ENCODE assay signal across 26 mouse cellular contexts in the genomic region with DNA sequence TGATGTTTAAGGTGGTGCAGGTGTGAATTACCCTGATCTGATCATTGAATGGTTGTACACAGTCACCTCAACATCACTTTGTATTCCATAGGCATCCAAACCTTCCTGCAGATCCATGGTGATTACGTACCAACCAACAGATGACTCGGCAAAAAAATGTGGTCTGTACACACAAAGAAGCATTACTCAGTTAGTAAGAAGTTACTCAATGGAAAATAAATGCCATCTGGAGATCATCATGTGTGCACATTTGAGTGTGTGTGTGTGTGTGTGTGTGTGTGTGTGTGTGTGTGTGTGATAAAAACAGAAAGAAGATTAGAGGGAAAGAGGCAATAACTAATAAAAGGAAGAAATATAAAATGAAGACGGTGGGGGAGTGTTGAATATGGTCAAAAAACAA.
"Had no signal": no experiment of that assay in that cellular context is flagged by ENCODE, and none has a peak within 500 bp of the region (broad histone marks: within the 10 kb centered on the region; RNA-seq: fewer than 3 reads in every experiment).

No protein-coding gene starts in this region.

- H3K27ac ChIP-seq: embryonic facial prominence, embryonic 10.5 days; embryonic facial prominence, embryonic 12.5 days; embryonic facial prominence, embryonic 13.5 days; embryonic facial prominence, embryonic 15.5 days; forebrain, embryonic 10.5 days; forebrain, embryonic 12.5 days; forebrain, embryonic 13.5 days; forebrain, embryonic 15.5 days; gastrocnemius, adult 2 months; heart, adult 2 months; heart, embryonic 10.5 days had no signal

- H3K9me3 ChIP-seq: embryonic facial prominence, embryonic 10.5 days; embryonic facial prominence, embryonic 12.5 days; embryonic facial prominence, embryonic 13.5 days; embryonic facial prominence, embryonic 15.5 days; forebrain, embryonic 10.5 days; forebrain, embryonic 12.5 days; forebrain, embryonic 13.5 days; forebrain, embryonic 15.5 days; heart, embryonic 10.5 days had no signal

- H3K36me3 ChIP-seq: embryonic facial prominence, embryonic 10.5 days; embryonic facial prominence, embryonic 12.5 days; embryonic facial prominence, embryonic 13.5 days; embryonic facial prominence, embryonic 15.5 days; forebrain, embryonic 10.5 days; forebrain, embryonic 12.5 days; forebrain, embryonic 15.5 days; heart, embryonic 10.5 days had no signal

- H3K27me3 ChIP-seq: embryonic facial prominence, embryonic 12.5 days; embryonic facial prominence, embryonic 13.5 days; embryonic facial prominence, embryonic 15.5 days; forebrain, embryonic 12.5 days; forebrain, embryonic 13.5 days; forebrain, embryonic 15.5 days had no signal

- H3K9ac ChIP-seq: embryonic facial prominence, embryonic 12.5 days; embryonic facial prominence, embryonic 13.5 days; embryonic facial prominence, embryonic 15.5 days; forebrain, embryonic 12.5 days; forebrain, embryonic 13.5 days; forebrain, embryonic 15.5 days; forebrain, postnatal 0 days had no signal

- DNase-seq: cerebellum, adult 9-10 months; cerebellum, adult 9-11 months; cerebellum, postnatal 10 days; cerebellum, postnatal 14 days; cerebellum, postnatal 25 days; cerebellum, postnatal 36 days; embryo, embryonic 11 days; forebrain, postnatal 0 days; gastrocnemius, adult 2 months; gastrocnemius, postnatal 10 days; gastrocnemius, postnatal 14 days; gastrocnemius, postnatal 25 days; gastrocnemius, postnatal 36 days; heart, adult 11 months; heart, adult 18-20 months; heart, adult 2 months had no signal

- H3K4me3 ChIP-seq: embryonic facial prominence, embryonic 10.5 days; embryonic facial prominence, embryonic 12.5 days; embryonic facial prominence, embryonic 13.5 days; embryonic facial prominence, embryonic 15.5 days; erythroblast, embryonic 14.5 days; forebrain, embryonic 10.5 days; forebrain, embryonic 12.5 days; forebrain, embryonic 13.5 days; forebrain, embryonic 15.5 days; gastrocnemius, adult 2 months; heart, adult 2 months; heart, embryonic 10.5 days had no signal

- H3K4me1 ChIP-seq: embryonic facial prominence, embryonic 10.5 days; embryonic facial prominence, embryonic 12.5 days; embryonic facial prominence, embryonic 13.5 days; embryonic facial prominence, embryonic 15.5 days; forebrain, embryonic 10.5 days; forebrain, embryonic 12.5 days; forebrain, embryonic 13.5 days; forebrain, embryonic 15.5 days; heart, embryonic 10.5 days had no signal
